Mouse (Mus musculus): ENCODE results near the gene Vcp. TPM values are rescaled to one million over a fixed set of nuclear protein-coding genes. Genes with fewer than 3 reads are reported as not detected.
A peak's percentile ranks its signal among the peaks of the same experiment; 100 is the strongest.

The Vcp gene
- total and polyA plus RNA-seq, 3 experiments = 127 to 254 (median 238) TPM

DNA sequence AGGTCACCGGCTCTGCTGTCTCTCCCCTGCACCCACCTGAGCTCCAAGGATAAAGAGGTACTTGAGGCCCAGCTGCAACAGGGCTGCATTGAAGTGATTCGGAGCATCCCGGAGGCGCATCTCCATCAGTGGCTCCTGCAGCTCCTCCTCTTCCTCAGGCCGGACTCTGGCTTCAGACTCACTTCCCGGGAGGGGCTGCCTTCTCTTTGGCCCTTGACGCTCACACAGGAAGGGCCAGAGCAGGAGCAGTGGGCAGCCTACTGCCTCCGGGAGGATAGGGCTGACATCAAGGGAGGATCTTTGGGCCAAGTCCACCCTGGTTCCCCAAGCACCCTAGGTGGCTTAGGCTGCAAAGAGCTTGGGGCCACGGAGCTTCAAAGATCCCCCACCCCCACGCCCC, 18.9 kb upstream of the Vcp start:
- peak overlapping the region; percentile 14; the same call in 1 of the 2 replicates for H3K4me3 ChIP-seq
- H3K27me3 ChIP-seq (ENCODE audit: control insufficient read depth, insufficient read depth, low read length) = no peaks in the 10 kb centered on the region
- no peak for TF ChIP-seq POLR2A (IDR thresholded peaks at IDR 0.05; ENCODE audit: insufficient read depth, low read depth, low read length)
- no peak for TF ChIP-seq EP300 (IDR thresholded peaks at IDR 0.05; ENCODE audit: insufficient read depth, low read depth, low read length)
- TF ChIP-seq CTCF (IDR thresholded peaks at IDR 0.05) = no peak
- intact Hi-C loops (cut with DNase I) = no loop called here
- H3K79me2 ChIP-seq (replicated peaks; ENCODE audit: control insufficient read depth, insufficient read depth, low read length) = no peaks in the 10 kb centered on the region
- H3K9ac ChIP-seq (ENCODE audit: low read depth, low read length) = no peak overlapping the region
- DNase-seq = no peak
- H3K36me3 ChIP-seq (ENCODE audit: control insufficient read depth, insufficient read depth, low read length) = no peaks in the 10 kb centered on the region
- no peaks in the 10 kb centered on the region for H3K4me1 ChIP-seq (ENCODE audit: control insufficient read depth, insufficient read depth, low read length)
- 69% methylated on average over 10 of the region's 10 CpGs for WGBS
- peak overlapping the region; percentile 40; the same call in 1 of the 2 replicates for H3K27ac ChIP-seq

DNA sequence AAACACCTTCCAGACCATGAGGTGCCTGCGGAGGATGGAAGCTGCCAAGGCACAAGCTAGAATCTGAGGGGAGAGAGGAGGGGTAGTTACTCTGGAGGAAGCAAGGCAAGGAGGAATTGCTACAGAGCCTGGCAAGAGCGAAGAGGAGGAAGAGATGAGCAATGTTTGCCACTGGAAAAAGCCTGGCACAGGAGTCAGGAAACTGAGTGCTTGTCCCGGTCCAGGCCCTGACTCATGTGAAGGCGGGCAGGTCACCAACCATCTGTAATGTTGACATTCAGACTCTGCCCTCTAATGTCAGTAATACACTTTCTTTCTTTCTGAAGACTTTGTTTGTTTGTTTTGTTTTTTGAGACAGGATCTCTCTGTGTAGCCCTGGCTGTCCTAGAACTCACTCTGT, 17.8 kb upstream of the Vcp start:
- no peak for DNase-seq
- H3K27me3 ChIP-seq (ENCODE audit: control insufficient read depth, insufficient read depth, low read length) = no peaks in the 10 kb centered on the region
- H3K4me1 ChIP-seq (ENCODE audit: control insufficient read depth, insufficient read depth, low read length) = no peaks in the 10 kb centered on the region
- no peak overlapping the region for H3K4me3 ChIP-seq
- H3K36me3 ChIP-seq (ENCODE audit: control insufficient read depth, insufficient read depth, low read length) = no peaks in the 10 kb centered on the region
- H3K9ac ChIP-seq (ENCODE audit: low read depth, low read length) = no peak overlapping the region
- intact Hi-C loops (cut with DNase I) = no loop called here
- H3K27ac ChIP-seq = no peak overlapping the region
- H3K79me2 ChIP-seq (replicated peaks; ENCODE audit: control insufficient read depth, insufficient read depth, low read length) = no peaks in the 10 kb centered on the region
- TF ChIP-seq EP300 (IDR thresholded peaks at IDR 0.05; ENCODE audit: insufficient read depth, low read depth, low read length) = no peak
- no peak for TF ChIP-seq CTCF (IDR thresholded peaks at IDR 0.05)
- no peak for TF ChIP-seq POLR2A (IDR thresholded peaks at IDR 0.05; ENCODE audit: insufficient read depth, low read depth, low read length)
- WGBS = 82% methylated on average over 4 of the region's 4 CpGs

DNA sequence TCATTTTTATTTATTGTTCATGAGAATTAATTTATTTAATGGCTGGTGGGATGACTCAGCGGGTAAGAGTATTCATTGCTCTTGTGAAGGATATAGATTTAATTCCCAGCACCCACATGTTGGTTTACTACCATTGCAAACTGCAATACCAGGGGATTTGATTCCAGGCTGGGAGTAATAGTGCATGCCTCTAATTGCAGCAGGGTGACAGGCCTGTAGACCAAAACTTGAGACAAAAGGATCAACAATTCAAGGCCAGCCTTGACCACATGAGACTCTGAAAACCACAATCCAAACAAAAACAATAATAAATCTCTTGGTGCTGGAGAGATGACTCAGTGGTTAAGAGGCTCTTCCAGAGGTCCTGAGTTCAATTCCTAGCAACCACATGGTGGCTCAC, 11.8 kb upstream of the Vcp start:
- H3K79me2 ChIP-seq (replicated peaks; ENCODE audit: control insufficient read depth, insufficient read depth, low read length) = no peaks in the 10 kb centered on the region
- TF ChIP-seq CTCF (IDR thresholded peaks at IDR 0.05) = no peak
- TF ChIP-seq POLR2A (IDR thresholded peaks at IDR 0.05; ENCODE audit: insufficient read depth, low read depth, low read length) = no peak
- TF ChIP-seq EP300 (IDR thresholded peaks at IDR 0.05; ENCODE audit: insufficient read depth, low read depth, low read length) = no peak
- no peaks in the 10 kb centered on the region for H3K36me3 ChIP-seq (ENCODE audit: control insufficient read depth, insufficient read depth, low read length)
- no peak for DNase-seq
- H3K27ac ChIP-seq = no peak overlapping the region
- peaks cover 4% of the 10 kb centered on the region; the same call in 1 of the 2 replicates for H3K4me1 ChIP-seq (ENCODE audit: control insufficient read depth, insufficient read depth, low read length)
- no peaks in the 10 kb centered on the region for H3K27me3 ChIP-seq (ENCODE audit: control insufficient read depth, insufficient read depth, low read length)
- H3K4me3 ChIP-seq = no peak overlapping the region
- WGBS = 96% methylated on average over 1 of the region's 1 CpGs
- no peak overlapping the region for H3K9ac ChIP-seq (ENCODE audit: low read depth, low read length)
- intact Hi-C loops (cut with DNase I) = no loop called here

DNA sequence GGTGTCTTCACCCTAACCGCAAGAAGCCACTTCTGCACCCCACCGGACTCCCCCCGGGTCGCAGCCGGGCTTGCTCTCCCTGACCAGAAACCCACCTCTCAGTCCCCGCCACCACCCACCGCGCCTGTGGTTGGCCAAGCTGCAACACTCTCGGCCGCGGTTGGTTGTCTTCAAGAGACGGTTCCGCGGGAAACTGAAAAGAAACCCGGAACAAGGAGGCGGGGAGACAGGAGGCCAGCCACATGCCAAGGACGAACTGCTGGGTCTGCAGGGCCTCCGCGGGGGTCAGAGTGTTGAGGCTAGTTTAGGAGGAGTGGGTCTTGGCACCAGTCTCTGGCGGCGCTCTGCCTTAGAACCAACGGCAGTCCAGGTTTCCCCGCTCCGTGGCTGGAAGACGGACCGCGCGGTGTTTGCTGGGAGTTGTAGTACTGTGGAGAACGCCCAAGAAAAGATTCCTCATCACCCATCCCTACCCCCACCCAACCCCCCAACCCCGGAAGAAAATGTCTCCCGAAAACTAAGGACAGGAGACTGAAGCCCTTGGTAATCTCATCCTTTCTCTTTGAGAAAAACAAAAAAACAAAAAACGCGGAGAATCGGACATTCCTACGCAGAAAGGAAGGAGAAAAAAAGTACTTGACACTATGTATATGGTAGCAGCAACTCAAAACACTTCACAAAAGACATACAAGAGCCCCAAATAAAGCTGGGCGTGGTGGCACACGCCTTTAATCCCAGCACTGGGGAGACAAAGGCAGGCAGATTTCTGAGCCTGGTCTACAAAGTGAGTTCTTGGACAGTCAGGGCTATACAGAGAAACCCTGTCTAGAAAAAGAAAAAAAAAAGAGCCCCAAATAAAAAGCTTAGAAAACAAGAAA, 10.1 kb upstream of the Vcp start, which contains the start of gene Fancg:
TSS of gene Fancg (minus strand) at position 346 of the 878 bp plus-strand sequence.
- H3K9ac ChIP-seq (ENCODE audit: low read depth, low read length) = peak within 1 kb of the TSS; percentile 57
- H3K27me3 ChIP-seq (ENCODE audit: control insufficient read depth, insufficient read depth, low read length) = no peaks in the 10 kb centered on the region
- H3K4me3 ChIP-seq = peak within 1 kb of the TSS; percentile 95
- peak within 1 kb of the TSS; percentile 68 for H3K27ac ChIP-seq
- no peaks in the 10 kb centered on the region for H3K79me2 ChIP-seq (replicated peaks; ENCODE audit: control insufficient read depth, insufficient read depth, low read length)
- no peaks in the 10 kb centered on the region for H3K36me3 ChIP-seq (ENCODE audit: control insufficient read depth, insufficient read depth, low read length)
- DNase-seq = peak; percentile 88 to 89
- WGBS = under 1% methylated on average over 37 of the region's 37 CpGs
- TF ChIP-seq EP300 (IDR thresholded peaks at IDR 0.05; ENCODE audit: insufficient read depth, low read depth, low read length) (0 out of 2 replicates have a peak, but pooled peaks have one; percentile 38), CTCF (IDR thresholded peaks at IDR 0.05) (no peak), POLR2A (IDR thresholded peaks at IDR 0.05; ENCODE audit: insufficient read depth, low read depth, low read length) (0 out of 2 replicates have a peak, but pooled peaks have one; percentile 16)
- peaks cover 4% of the 10 kb centered on the region; the same call in 1 of the 2 replicates for H3K4me1 ChIP-seq (ENCODE audit: control insufficient read depth, insufficient read depth, low read length)
- intact Hi-C loops (cut with DNase I) = no loop called here

DNA sequence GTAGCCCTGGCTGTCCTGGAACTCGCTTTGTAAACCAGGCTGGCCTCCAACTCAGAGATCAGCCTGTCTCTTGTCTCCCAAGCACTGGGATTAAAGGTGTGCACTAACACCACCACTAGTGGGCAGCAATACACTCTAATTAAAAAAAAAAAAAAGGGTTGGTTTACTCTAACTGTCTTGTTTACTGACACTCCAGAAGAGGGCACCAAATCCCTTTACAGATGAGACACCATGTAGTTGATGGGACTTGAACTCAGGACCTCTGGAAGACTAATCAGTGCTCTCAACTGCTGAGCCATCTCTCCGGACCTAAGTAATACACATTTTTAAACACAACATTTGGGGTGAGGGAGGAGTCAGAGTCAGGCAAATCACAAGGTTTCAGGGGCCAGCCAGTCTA, 5.5 kb upstream of the Vcp start:
- no peaks in the 10 kb centered on the region for H3K27me3 ChIP-seq (ENCODE audit: control insufficient read depth, insufficient read depth, low read length)
- no peak overlapping the region for H3K9ac ChIP-seq (ENCODE audit: low read depth, low read length)
- no peaks in the 10 kb centered on the region for H3K79me2 ChIP-seq (replicated peaks; ENCODE audit: control insufficient read depth, insufficient read depth, low read length)
- no peaks in the 10 kb centered on the region for H3K36me3 ChIP-seq (ENCODE audit: control insufficient read depth, insufficient read depth, low read length)
- WGBS = 51% methylated on average over 2 of the region's 2 CpGs
- peaks cover 4% of the 10 kb centered on the region; the same call in 1 of the 2 replicates for H3K4me1 ChIP-seq (ENCODE audit: control insufficient read depth, insufficient read depth, low read length)
- no peak overlapping the region for H3K4me3 ChIP-seq
- no peak for DNase-seq
- H3K27ac ChIP-seq = no peak overlapping the region
- intact Hi-C loops (cut with DNase I) = loop anchor here (1.0 kb wide), 1 partner anchor 20 kb away; the partner anchor contains the start of gene Pigo
- TF ChIP-seq EP300 (IDR thresholded peaks at IDR 0.05; ENCODE audit: insufficient read depth, low read depth, low read length) = no peak
- peak; percentile 84 for TF ChIP-seq CTCF (IDR thresholded peaks at IDR 0.05)
- no peak for TF ChIP-seq POLR2A (IDR thresholded peaks at IDR 0.05; ENCODE audit: insufficient read depth, low read depth, low read length)

DNA sequence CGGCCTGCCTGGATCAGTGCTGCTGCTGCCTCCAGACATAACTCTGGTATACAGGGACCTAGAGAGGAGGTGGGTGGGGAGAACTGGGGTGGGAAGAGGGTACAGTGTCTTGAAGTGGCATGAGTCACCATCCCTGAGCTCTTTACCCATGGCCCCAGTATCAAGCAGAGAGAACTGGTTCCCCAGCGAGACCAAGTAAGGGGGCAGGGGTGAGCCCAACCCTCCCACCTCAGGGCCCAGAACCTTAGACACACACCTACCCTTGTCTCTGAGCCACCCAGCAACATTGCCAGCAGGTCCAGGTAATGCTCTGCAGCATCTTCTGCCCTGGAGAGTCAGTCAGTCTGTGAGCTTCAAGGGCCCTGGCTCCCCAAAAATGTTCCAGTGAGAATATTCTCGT, 4.6 kb upstream of the Vcp start:
- H3K9ac ChIP-seq (ENCODE audit: low read depth, low read length) = no peak overlapping the region
- no peak overlapping the region for H3K27ac ChIP-seq
- intact Hi-C loops (cut with DNase I) = loop anchor here (1.0 kb wide), 1 partner anchor 20 kb away; the partner anchor contains the start of gene Pigo
- H3K27me3 ChIP-seq (ENCODE audit: control insufficient read depth, insufficient read depth, low read length) = no peaks in the 10 kb centered on the region
- peaks cover 6% of the 10 kb centered on the region; the same call in 1 of the 2 replicates for H3K4me1 ChIP-seq (ENCODE audit: control insufficient read depth, insufficient read depth, low read length)
- DNase-seq = no peak
- WGBS = 96% methylated on average over 3 of the region's 3 CpGs
- H3K79me2 ChIP-seq (replicated peaks; ENCODE audit: control insufficient read depth, insufficient read depth, low read length) = no peaks in the 10 kb centered on the region
- H3K4me3 ChIP-seq = no peak overlapping the region
- H3K36me3 ChIP-seq (ENCODE audit: control insufficient read depth, insufficient read depth, low read length) = no peaks in the 10 kb centered on the region
- TF ChIP-seq POLR2A (IDR thresholded peaks at IDR 0.05; ENCODE audit: insufficient read depth, low read depth, low read length) = no peak
- no peak for TF ChIP-seq CTCF (IDR thresholded peaks at IDR 0.05)
- TF ChIP-seq EP300 (IDR thresholded peaks at IDR 0.05; ENCODE audit: insufficient read depth, low read depth, low read length) = no peak

Measured in heart, adult 2 months (tissue).